Mouse (Mus musculus): Measurements from ENCODE around the gene Tenm3. TPM values are rescaled to one million over a fixed set of nuclear protein-coding genes. Genes with fewer than 3 reads are reported as not detected.

Gene Tenm3
- total RNA-seq, 2 experiments from 2014 or later, result 10.7 to 12.6 TPM

GRCm38 (mm10) chr8:48553791-48554288, 289.9 kb downstream of the Tenm3 start:
- DNase-seq, result no peak
- intact Hi-C loops (cut with DNase I; ENCODE audit: low total_unique reads), result no loop called here

- intact Hi-C loops (cut with DNase I; ENCODE audit: low total_unique reads), result no loop called here
- no peak for DNase-seq
Measured at GRCm38 (mm10) chr8:48552306-48552705, 291.4 kb downstream of the Tenm3 start.

GRCm38 (mm10) chr8:48551370-48551769, 292.4 kb downstream of the Tenm3 start:
- intact Hi-C loops (cut with DNase I; ENCODE audit: low total_unique reads), result no loop called here
- DNase-seq, result no peak

GRCm38 (mm10) chr8:48548908-48549307, 294.8 kb downstream of the Tenm3 start:
- intact Hi-C loops (cut with DNase I; ENCODE audit: low total_unique reads), result no loop called here

GRCm38 (mm10) chr8:48545631-48546030, 298.1 kb downstream of the Tenm3 start:
- intact Hi-C loops (cut with DNase I; ENCODE audit: low total_unique reads), result no loop called here

More at GRCm38 (mm10) chr8:48548908-48549307, 294.8 kb downstream of the Tenm3 start:
- DNase-seq, result no peak

GRCm38 (mm10) chr8:48544840-48545239, 298.9 kb downstream of the Tenm3 start:
- intact Hi-C loops (cut with DNase I; ENCODE audit: low total_unique reads), result no loop called here
- DNase-seq, result no peak

More at GRCm38 (mm10) chr8:48545631-48546030, 298.1 kb downstream of the Tenm3 start:
- DNase-seq, result no peak

GRCm38 (mm10) chr8:48542141-48542540, 301.6 kb downstream of the Tenm3 start:
- no peak for DNase-seq
- intact Hi-C loops (cut with DNase I; ENCODE audit: low total_unique reads), result no loop called here

- intact Hi-C loops (cut with DNase I; ENCODE audit: low total_unique reads), result no loop called here
- no peak for DNase-seq
Measured at GRCm38 (mm10) chr8:48540894-48541293, 302.9 kb downstream of the Tenm3 start.

- intact Hi-C loops (cut with DNase I; ENCODE audit: low total_unique reads), result no loop called here
- DNase-seq, result no peak
Measured at GRCm38 (mm10) chr8:48535833-48536232, 307.9 kb downstream of the Tenm3 start.

- intact Hi-C loops (cut with DNase I; ENCODE audit: low total_unique reads), result no loop called here
- DNase-seq, result no peak
Measured at GRCm38 (mm10) chr8:48531795-48532194, 312.0 kb downstream of the Tenm3 start.

GRCm38 (mm10) chr8:48530916-48531570, 312.7 kb downstream of the Tenm3 start:
- intact Hi-C loops (cut with DNase I; ENCODE audit: low total_unique reads), result no loop called here
- DNase-seq, result no peak

GRCm38 (mm10) chr8:48527418-48527817, 316.3 kb downstream of the Tenm3 start:
- intact Hi-C loops (cut with DNase I; ENCODE audit: low total_unique reads), result no loop called here
- no peak for DNase-seq

GRCm38 (mm10) chr8:48522536-48523123, 321.1 kb downstream of the Tenm3 start:
- intact Hi-C loops (cut with DNase I; ENCODE audit: low total_unique reads), result no loop called here
- no peak for DNase-seq

- no peak for DNase-seq
- intact Hi-C loops (cut with DNase I; ENCODE audit: low total_unique reads), result no loop called here
Measured at GRCm38 (mm10) chr8:48522004-48522403, 321.7 kb downstream of the Tenm3 start.

GRCm38 (mm10) chr8:48517431-48517830, 326.3 kb downstream of the Tenm3 start:
- DNase-seq, result no peak
- intact Hi-C loops (cut with DNase I; ENCODE audit: low total_unique reads), result no loop called here

- intact Hi-C loops (cut with DNase I; ENCODE audit: low total_unique reads), result no loop called here
- DNase-seq, result no peak
Measured at GRCm38 (mm10) chr8:48514230-48514629, 329.5 kb downstream of the Tenm3 start.

- DNase-seq, result no peak
- intact Hi-C loops (cut with DNase I; ENCODE audit: low total_unique reads), result no loop called here
Measured at GRCm38 (mm10) chr8:48513801-48514200, 329.9 kb downstream of the Tenm3 start.

- no peak for DNase-seq
- intact Hi-C loops (cut with DNase I; ENCODE audit: low total_unique reads), result no loop called here
Measured at GRCm38 (mm10) chr8:48511546-48511945, 332.2 kb downstream of the Tenm3 start.

GRCm38 (mm10) chr8:48511137-48511536, 332.6 kb downstream of the Tenm3 start:
- peak; percentile 20 for DNase-seq
- intact Hi-C loops (cut with DNase I; ENCODE audit: low total_unique reads), result no loop called here

- DNase-seq, result no peak
- intact Hi-C loops (cut with DNase I; ENCODE audit: low total_unique reads), result no loop called here
Measured at GRCm38 (mm10) chr8:48508641-48509599, 334.8 kb downstream of the Tenm3 start.
